Mouse (Mus musculus): ENCODE measurements at regions not wholly inside any gene's neighbourhood (a gene's known extent, or its start where the extent isn't known, plus 50 kb on each side); places are given as distances from the start of the nearest gene placed in this dataset.

DNA sequence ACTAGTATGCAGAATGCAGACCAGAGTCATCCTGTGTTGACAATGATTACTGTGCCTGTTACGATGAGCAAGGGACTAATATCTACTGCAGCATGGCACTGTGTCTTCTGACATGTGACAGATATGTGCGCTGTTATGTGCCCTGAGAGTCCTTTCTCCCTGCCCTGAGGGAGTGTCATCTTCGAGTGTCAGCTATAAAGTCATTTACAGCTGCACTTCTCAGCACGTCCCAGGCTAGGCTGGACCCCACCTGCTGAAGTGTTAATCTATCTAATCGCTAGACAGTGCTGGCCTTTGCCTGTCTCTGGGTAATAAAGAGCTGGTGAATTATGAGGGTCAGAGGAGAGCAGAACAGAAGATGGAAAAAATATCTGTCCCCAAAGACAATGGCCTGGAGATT lies 337.7 kb downstream of the Prdm2 start:
- TF ChIP-seq TAL1 (IDR thresholded peaks at IDR 0.05; ENCODE audit: low read length) (no peak), GATA1 (IDR thresholded peaks at IDR 0.05; ENCODE audit: low read length) (no peak)
